Mouse (Mus musculus): ENCODE results near the gene Kif5c. TPM values are rescaled to one million over a fixed set of nuclear protein-coding genes. Genes with fewer than 3 reads are reported as not detected.

Gene Kif5c
- polyA plus RNA-seq (2014; fragmentation: Nextera tagmentation; extraction: Ambion mirVana) = 11.3 and 11.9 TPM in 2 replicates

DNA sequence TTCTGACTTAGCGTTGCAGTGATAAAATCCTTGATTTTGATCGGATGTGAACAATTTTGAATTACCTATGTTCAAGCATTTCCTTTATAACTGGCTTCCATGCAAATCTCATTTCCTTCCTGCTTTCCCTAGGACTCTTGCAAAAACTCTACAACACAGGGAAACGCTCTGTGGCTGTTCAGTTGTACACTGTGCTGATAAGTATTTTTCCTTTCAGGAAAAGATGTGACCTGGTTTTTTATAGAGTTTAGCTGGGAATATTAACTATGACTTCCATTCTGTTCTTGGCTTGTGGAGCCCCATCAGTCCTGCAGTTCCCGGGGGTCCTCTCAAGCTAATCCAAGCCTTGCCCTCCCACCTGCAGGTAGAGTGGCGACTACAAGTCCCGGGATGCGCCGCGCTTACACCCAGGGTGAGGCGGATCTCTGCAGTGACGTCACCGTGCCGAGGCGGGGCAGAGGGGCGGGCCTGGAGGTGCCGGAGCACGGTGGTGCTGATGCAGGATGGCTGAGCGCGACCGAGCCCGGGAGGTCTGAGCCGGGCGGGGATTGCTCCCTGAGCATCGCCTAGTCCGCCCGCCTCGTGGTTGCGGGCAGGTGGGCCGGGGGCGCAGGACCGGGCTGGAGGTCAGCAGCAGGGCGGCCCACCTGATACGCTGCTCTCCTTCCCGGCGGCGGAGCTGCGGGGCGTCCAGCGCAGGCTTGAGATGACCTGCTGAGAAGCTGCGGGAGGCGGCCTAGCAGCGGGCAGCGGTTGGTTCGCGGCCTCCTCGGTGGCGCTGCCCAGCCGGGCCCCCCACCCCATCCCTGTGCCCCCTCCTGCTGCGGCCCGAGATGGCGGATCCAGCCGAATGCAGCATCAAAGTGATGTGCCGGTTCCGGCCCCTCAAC is at the start of gene Kif5c:
Gene Kif5c (plus strand): TSS at position 470 of the 890 bp plus-strand sequence.
- peaks cover 20% of the 10 kb centered on the region for H3K27me3 ChIP-seq (replicated peaks; ENCODE audit: control insufficient read depth, insufficient read depth, low read length)
- WGBS = 6% methylated on average over 44 of the region's 54 CpGs
- H3K36me3 ChIP-seq (ENCODE audit: control insufficient read depth, insufficient read depth, low read length) = no peaks in the 10 kb centered on the region
- peak within 1 kb of the TSS; percentile 97 for H3K4me2 ChIP-seq (ENCODE audit: low read length)
- peak within 1 kb of the TSS; percentile 62 for H3K4me3 ChIP-seq (ENCODE audit: low read depth, low read length)
- ATAC-seq (replicated peaks; ENCODE audit: low FRiP score, low TSS enrichment, low read depth) = peak; percentile 99
- H3K9ac ChIP-seq (ENCODE audit: low read length) = peak within 1 kb of the TSS; percentile 30
- no peaks in the 10 kb centered on the region for H3K4me1 ChIP-seq (replicated peaks; ENCODE audit: control insufficient read depth, insufficient read depth, low read length)
- H3K27ac ChIP-seq (ENCODE audit: low read depth) = no peak within 1 kb of the TSS
- peak; percentile 94 for DNase-seq (ENCODE audit: low spot score)
- 0 out of 2 replicates have a peak, but pooled peaks cover 4% of the 10 kb centered on the region for H3K9me3 ChIP-seq (ENCODE audit: control insufficient read depth, low read length)

DNA sequence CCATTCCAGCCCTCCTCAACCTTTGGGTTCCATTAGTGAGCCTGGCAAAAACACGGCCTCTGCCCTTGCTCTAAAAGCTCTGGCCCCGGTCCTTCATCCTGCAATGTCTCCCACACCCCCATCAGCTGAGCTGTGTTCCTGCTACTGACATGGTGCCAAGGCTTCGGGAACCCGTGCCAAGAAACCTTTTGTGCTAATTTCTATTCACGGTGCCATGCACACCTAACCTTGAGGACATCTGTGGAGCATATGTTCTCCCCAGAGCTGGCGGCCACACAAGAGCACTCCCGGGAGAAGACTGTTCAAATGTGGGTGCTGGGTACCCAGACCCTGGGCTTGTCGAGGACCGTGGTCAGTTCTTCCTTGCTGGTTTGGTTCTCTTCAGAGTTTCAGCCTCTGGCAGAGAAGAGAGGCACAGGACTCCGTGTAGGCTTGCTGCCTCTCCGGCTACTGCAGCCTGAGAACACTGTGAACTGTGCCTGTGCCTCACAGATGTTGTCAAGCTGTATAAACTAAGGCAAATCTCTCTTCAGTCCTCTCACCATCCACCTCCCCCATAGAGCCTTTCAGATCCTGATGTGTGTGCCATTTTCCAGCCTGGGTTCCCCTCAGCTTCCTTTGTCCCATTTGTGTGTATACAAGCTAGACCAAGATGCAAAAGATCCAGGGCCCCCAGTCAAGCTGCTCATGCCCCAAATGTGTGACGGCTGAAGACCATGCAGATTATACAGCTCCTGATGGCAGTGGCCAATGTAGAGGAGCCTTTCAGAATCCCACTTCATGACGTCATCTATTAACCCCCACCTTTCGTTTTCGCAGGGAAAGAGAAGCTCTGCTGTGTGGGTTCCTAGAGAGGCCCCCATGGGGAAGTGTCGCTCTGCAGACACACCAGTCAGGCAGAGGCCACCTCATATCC is 49.0 kb upstream of the Kif5c start:
- Histone ChIP-seq H3K9ac (ENCODE audit: low read length) (no peak overlapping the region), H3K9me3 (ENCODE audit: control insufficient read depth, low read length) (no peaks in the 10 kb centered on the region), H3K27ac (ENCODE audit: low read depth) (no peak overlapping the region), H3K4me3 (ENCODE audit: low read depth, low read length) (no peak overlapping the region), H3K4me1 (replicated peaks; ENCODE audit: control insufficient read depth, insufficient read depth, low read length) (0 out of 2 replicates have a peak, but pooled peaks cover 5% of the 10 kb centered on the region), H3K36me3 (ENCODE audit: control insufficient read depth, insufficient read depth, low read length) (no peaks in the 10 kb centered on the region), H3K4me2 (ENCODE audit: low read length) (no peak overlapping the region), H3K27me3 (replicated peaks; ENCODE audit: control insufficient read depth, insufficient read depth, low read length) (no peaks in the 10 kb centered on the region)
- 65% methylated on average over 16 of the region's 16 CpGs for WGBS
- DNase-seq (ENCODE audit: low spot score) (no peak), ATAC-seq (replicated peaks; ENCODE audit: low FRiP score, low TSS enrichment, low read depth) (no peak)

DNA sequence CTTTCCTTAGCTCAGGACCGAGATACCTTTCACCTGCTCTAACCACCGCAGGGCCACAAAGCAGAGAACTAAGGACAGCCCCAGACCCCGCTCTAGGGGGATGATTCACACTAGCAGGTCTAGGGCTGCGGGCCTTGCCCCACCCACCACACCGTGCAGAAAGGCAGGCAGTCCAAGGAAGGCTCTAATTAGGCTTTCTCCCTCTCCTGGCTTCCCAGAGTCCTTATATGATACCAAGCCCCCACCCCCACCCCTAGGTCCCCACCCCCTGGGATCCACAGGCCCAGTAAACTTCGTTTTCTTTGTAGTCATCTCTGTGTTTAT is 48.4 kb upstream of the Kif5c start:
- Histone ChIP-seq H3K4me3 (ENCODE audit: low read depth, low read length) (no peak overlapping the region), H3K9ac (ENCODE audit: low read length) (no peak overlapping the region), H3K27me3 (replicated peaks; ENCODE audit: control insufficient read depth, insufficient read depth, low read length) (no peaks in the 10 kb centered on the region), H3K27ac (ENCODE audit: low read depth) (no peak overlapping the region), H3K4me1 (replicated peaks; ENCODE audit: control insufficient read depth, insufficient read depth, low read length) (0 out of 2 replicates have a peak, but pooled peaks cover 5% of the 10 kb centered on the region), H3K9me3 (ENCODE audit: control insufficient read depth, low read length) (no peaks in the 10 kb centered on the region), H3K4me2 (ENCODE audit: low read length) (no peak overlapping the region), H3K36me3 (ENCODE audit: control insufficient read depth, insufficient read depth, low read length) (no peaks in the 10 kb centered on the region)
- peak; percentile 47; the same call in 1 of the 2 replicates for ATAC-seq (replicated peaks; ENCODE audit: low FRiP score, low TSS enrichment, low read depth)
- 42% methylated on average over 6 of the region's 6 CpGs for WGBS
- no peak for DNase-seq (ENCODE audit: low spot score)

DNA sequence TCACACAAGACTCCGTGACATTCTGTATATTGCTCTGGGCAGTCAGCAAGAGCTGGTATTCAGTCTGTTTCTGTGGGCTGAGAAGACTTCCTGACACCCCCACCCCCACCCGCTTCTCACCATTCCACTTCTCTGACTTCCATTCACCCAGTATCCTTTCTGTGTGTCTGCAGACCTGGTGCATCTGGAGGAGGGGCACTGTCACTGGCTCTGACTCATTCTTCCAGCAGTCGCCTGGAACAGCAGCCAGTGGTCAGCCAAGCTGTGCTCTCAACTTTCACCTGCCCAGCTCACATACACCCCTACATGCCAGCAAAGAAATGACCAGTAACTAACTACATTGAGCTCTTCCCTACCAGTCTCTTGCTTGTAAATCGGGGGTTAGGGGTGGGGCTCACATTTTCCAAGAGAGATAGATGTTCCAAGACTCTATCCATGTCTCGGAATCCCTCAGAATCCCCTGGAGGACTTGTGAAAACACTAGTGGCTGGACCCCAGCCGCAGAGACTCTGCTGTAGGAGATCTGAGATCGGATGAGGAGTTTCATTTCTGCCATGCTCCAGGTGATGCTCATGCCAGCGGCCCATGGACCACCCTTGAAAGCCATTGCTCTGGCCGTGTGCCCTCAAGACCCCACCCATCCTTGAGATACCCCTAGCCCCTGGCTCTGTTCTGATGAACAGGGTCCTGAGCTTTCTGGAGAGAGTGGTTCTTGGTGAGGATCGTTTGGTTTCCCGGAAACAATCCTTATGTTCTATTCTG is 47.8 kb upstream of the Kif5c start:
- 68% methylated on average over 11 of the region's 11 CpGs for WGBS
- H3K4me3 ChIP-seq (ENCODE audit: low read depth, low read length) = no peak overlapping the region
- no peaks in the 10 kb centered on the region for H3K27me3 ChIP-seq (replicated peaks; ENCODE audit: control insufficient read depth, insufficient read depth, low read length)
- no peaks in the 10 kb centered on the region for H3K9me3 ChIP-seq (ENCODE audit: control insufficient read depth, low read length)
- no peaks in the 10 kb centered on the region for H3K36me3 ChIP-seq (ENCODE audit: control insufficient read depth, insufficient read depth, low read length)
- no peak for ATAC-seq (replicated peaks; ENCODE audit: low FRiP score, low TSS enrichment, low read depth)
- no peak overlapping the region for H3K4me2 ChIP-seq (ENCODE audit: low read length)
- no peak overlapping the region for H3K9ac ChIP-seq (ENCODE audit: low read length)
- H3K4me1 ChIP-seq (replicated peaks; ENCODE audit: control insufficient read depth, insufficient read depth, low read length) = 0 out of 2 replicates have a peak, but pooled peaks cover 5% of the 10 kb centered on the region
- H3K27ac ChIP-seq (ENCODE audit: low read depth) = no peak overlapping the region
- DNase-seq (ENCODE audit: low spot score) = no peak

DNA sequence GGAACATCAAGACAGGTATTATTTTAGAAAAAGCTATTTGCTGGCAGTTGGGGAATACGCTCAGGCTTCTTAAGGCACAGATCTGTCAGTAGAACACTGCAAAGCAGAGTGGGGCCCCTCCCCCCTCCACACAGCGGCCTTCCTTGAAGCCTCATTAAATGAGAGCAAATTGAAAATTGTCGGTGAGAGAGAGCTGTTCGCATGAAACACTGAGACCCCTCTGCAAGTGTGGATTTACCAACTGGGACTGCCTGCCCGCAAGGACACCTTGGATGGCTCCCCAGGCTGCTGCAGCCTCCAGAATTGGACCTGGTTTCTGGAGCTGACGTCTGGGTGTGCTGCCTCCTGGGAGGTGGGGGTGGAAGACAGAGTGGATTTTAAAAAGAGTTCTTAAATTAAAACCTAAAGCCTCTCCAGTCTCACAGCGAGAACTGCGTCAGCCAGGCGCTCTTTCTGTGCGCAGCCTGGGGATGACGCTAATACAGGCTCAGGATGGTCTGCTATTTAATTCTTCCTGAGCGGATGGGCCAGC is 46.9 kb upstream of the Kif5c start:
- no peak overlapping the region for H3K9ac ChIP-seq (ENCODE audit: low read length)
- ATAC-seq (replicated peaks; ENCODE audit: low FRiP score, low TSS enrichment, low read depth) = no peak
- DNase-seq (ENCODE audit: low spot score) = no peak

GRCm38 (mm10) chr2:49572684-49573083 is 46.4 kb upstream of the Kif5c start:
- Histone ChIP-seq H3K4me3 (ENCODE audit: low read depth, low read length) (no peak overlapping the region), H3K4me2 (ENCODE audit: low read length) (no peak overlapping the region), H3K27ac (ENCODE audit: low read depth) (no peak overlapping the region), H3K27me3 (replicated peaks; ENCODE audit: control insufficient read depth, insufficient read depth, low read length) (no peaks in the 10 kb centered on the region), H3K36me3 (ENCODE audit: control insufficient read depth, insufficient read depth, low read length) (no peaks in the 10 kb centered on the region), H3K9ac (ENCODE audit: low read length) (no peak overlapping the region), H3K4me1 (replicated peaks; ENCODE audit: control insufficient read depth, insufficient read depth, low read length) (0 out of 2 replicates have a peak, but pooled peaks cover 5% of the 10 kb centered on the region), H3K9me3 (ENCODE audit: control insufficient read depth, low read length) (no peaks in the 10 kb centered on the region)
- 75% methylated on average over 9 of the region's 9 CpGs for WGBS
- no peak for DNase-seq (ENCODE audit: low spot score)
- ATAC-seq (replicated peaks; ENCODE audit: low FRiP score, low TSS enrichment, low read depth) = no peak

More for the DNA sequence above, 46.9 kb upstream of the Kif5c start:
- Histone ChIP-seq H3K4me1 (replicated peaks; ENCODE audit: control insufficient read depth, insufficient read depth, low read length) (0 out of 2 replicates have a peak, but pooled peaks cover 5% of the 10 kb centered on the region), H3K36me3 (ENCODE audit: control insufficient read depth, insufficient read depth, low read length) (no peaks in the 10 kb centered on the region), H3K9me3 (ENCODE audit: control insufficient read depth, low read length) (no peaks in the 10 kb centered on the region), H3K27ac (ENCODE audit: low read depth) (no peak overlapping the region), H3K27me3 (replicated peaks; ENCODE audit: control insufficient read depth, insufficient read depth, low read length) (no peaks in the 10 kb centered on the region), H3K4me2 (ENCODE audit: low read length) (no peak overlapping the region), H3K4me3 (ENCODE audit: low read depth, low read length) (no peak overlapping the region)
- 61% methylated on average over 12 of the region's 12 CpGs for WGBS

DNA sequence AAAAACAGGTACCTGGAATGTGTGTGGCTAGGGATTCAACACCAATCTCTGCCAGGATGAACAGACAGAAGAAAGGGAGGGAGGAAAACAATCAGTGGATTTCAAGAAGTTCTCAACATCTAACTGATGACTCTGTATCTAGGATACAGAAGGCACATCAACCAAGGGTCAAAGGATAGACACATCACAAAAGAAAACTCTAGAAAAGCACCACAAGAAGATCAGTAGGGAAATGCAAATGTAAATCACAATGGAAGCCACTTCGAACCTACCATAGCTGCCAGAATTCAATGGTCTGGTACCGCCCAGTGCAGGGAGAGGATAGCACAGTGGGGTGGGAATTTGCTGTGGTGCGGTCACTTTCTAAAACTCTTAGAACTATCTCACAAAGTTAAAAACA is 45.8 kb upstream of the Kif5c start:
- DNase-seq (ENCODE audit: low spot score) = no peak
- Histone ChIP-seq H3K27me3 (replicated peaks; ENCODE audit: control insufficient read depth, insufficient read depth, low read length) (no peaks in the 10 kb centered on the region), H3K4me2 (ENCODE audit: low read length) (no peak overlapping the region), H3K27ac (ENCODE audit: low read depth) (no peak overlapping the region), H3K9me3 (ENCODE audit: control insufficient read depth, low read length) (no peaks in the 10 kb centered on the region), H3K36me3 (ENCODE audit: control insufficient read depth, insufficient read depth, low read length) (no peaks in the 10 kb centered on the region), H3K4me1 (replicated peaks; ENCODE audit: control insufficient read depth, insufficient read depth, low read length) (0 out of 2 replicates have a peak, but pooled peaks cover 5% of the 10 kb centered on the region), H3K9ac (ENCODE audit: low read length) (no peak overlapping the region), H3K4me3 (ENCODE audit: low read depth, low read length) (no peak overlapping the region)
- no peak for ATAC-seq (replicated peaks; ENCODE audit: low FRiP score, low TSS enrichment, low read depth)
- 93% methylated on average over 3 of the region's 3 CpGs for WGBS

DNA sequence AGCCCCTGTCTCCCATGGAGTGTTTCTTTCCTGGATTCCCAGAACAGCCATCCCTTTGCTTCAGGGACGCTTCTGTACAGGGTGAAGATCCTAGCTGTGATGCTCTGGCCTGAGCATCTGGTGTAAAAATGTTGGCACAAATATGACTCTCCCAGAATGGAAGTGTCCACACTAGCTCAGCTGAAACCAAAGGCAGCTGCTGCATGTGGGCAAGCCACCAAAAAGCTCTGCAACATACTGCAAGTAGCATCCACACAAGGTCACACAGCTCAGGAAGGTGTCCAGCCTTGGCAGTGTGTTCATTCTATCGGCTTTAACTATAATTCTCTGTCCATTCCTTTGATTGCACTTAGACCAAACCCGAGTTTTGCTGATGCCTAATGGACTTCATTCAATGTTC is 38.5 kb upstream of the Kif5c start:
- Histone ChIP-seq H3K36me3 (ENCODE audit: control insufficient read depth, insufficient read depth, low read length) (no peaks in the 10 kb centered on the region), H3K27ac (ENCODE audit: low read depth) (no peak overlapping the region), H3K27me3 (replicated peaks; ENCODE audit: control insufficient read depth, insufficient read depth, low read length) (no peaks in the 10 kb centered on the region), H3K4me2 (ENCODE audit: low read length) (no peak overlapping the region), H3K4me3 (ENCODE audit: low read depth, low read length) (no peak overlapping the region), H3K9me3 (ENCODE audit: control insufficient read depth, low read length) (no peaks in the 10 kb centered on the region), H3K9ac (ENCODE audit: low read length) (no peak overlapping the region), H3K4me1 (replicated peaks; ENCODE audit: control insufficient read depth, insufficient read depth, low read length) (no peaks in the 10 kb centered on the region)
- ATAC-seq (replicated peaks; ENCODE audit: low FRiP score, low TSS enrichment, low read depth) (no peak), DNase-seq (ENCODE audit: low spot score) (no peak)
- 87% methylated on average over 3 of the region's 3 CpGs for WGBS

Measured in intestine, embryonic 14.5 days (tissue).